16 mouse cellular contexts compared by ENCODE assay signal in genomic region chr17:85943551-85943981, GRCm38 (mm10).
DNase-seq lines count a peak whose midpoint lies in the region; ATAC-seq lines count a peak whose summit lies in the region.
"Had no signal": no experiment of that assay in that cellular context is flagged by ENCODE, and none has a peak within 500 bp of the region (broad histone marks: within the 10 kb centered on the region; RNA-seq: fewer than 3 reads in every experiment).

No protein-coding gene starts in this region.

- H3K27me3 ChIP-seq in intestine, embryonic 14.5 days (replicated peaks; ENCODE audit: control insufficient read depth, insufficient read depth, low read length) = no peaks in the 10 kb centered on the region
- no peaks in the 10 kb centered on the region for H3K27me3 ChIP-seq in intestine, embryonic 16.5 days (replicated peaks; ENCODE audit: control insufficient read depth, insufficient read depth, low read length)
- H3K27me3 ChIP-seq in embryonic facial prominence, embryonic 13.5 days = peaks cover 15% of the 10 kb centered on the region
- H3K27me3 ChIP-seq in limb, embryonic 10.5 days (ENCODE audit: low read depth, poor library complexity, severe bottlenecking) = peaks cover 75% of the 10 kb centered on the region
- no peaks in the 10 kb centered on the region for H3K27me3 ChIP-seq in neural tube, embryonic 14.5 days (ENCODE audit: control insufficient read depth, insufficient read depth, low read length)

- H3K4me1 ChIP-seq in intestine, embryonic 14.5 days (replicated peaks; ENCODE audit: control insufficient read depth, insufficient read depth, low read length) = no peaks in the 10 kb centered on the region; the same call in 1 of the 2 replicates
- no peaks in the 10 kb centered on the region for H3K4me1 ChIP-seq in intestine, embryonic 16.5 days (ENCODE audit: control insufficient read depth, insufficient read depth, low read length)
- H3K4me1 ChIP-seq in embryonic facial prominence, embryonic 13.5 days = peaks cover 31% of the 10 kb centered on the region
- peaks cover 32% of the 10 kb centered on the region for H3K4me1 ChIP-seq in limb, embryonic 10.5 days
- peaks cover 10% of the 10 kb centered on the region; the same call in 1 of the 2 replicates for H3K4me1 ChIP-seq in neural tube, embryonic 14.5 days (ENCODE audit: control insufficient read depth, insufficient read depth, low read length)

- H3K9me3 ChIP-seq in intestine, embryonic 14.5 days (ENCODE audit: control insufficient read depth, low read length) = no peaks in the 10 kb centered on the region
- H3K9me3 ChIP-seq in intestine, embryonic 16.5 days (ENCODE audit: control insufficient read depth, low read length) = no peaks in the 10 kb centered on the region
- H3K9me3 ChIP-seq in embryonic facial prominence, embryonic 13.5 days = no peaks in the 10 kb centered on the region
- H3K9me3 ChIP-seq in limb, embryonic 10.5 days (replicated peaks) = no peaks in the 10 kb centered on the region
- no peaks in the 10 kb centered on the region for H3K9me3 ChIP-seq in neural tube, embryonic 14.5 days (ENCODE audit: control insufficient read depth, low read length)

- H3K9ac ChIP-seq in intestine, embryonic 14.5 days (ENCODE audit: low read length) = no peak overlapping the region
- no peak overlapping the region for H3K9ac ChIP-seq in intestine, embryonic 16.5 days (ENCODE audit: low read depth, low read length)
- no peak overlapping the region for H3K9ac ChIP-seq in embryonic facial prominence, embryonic 13.5 days
- H3K9ac ChIP-seq in neural tube, embryonic 14.5 days (replicated peaks; ENCODE audit: low read depth, low read length) = no peak overlapping the region
- H3K9ac ChIP-seq: forebrain, postnatal 0 days; liver, postnatal 0 days had no signal

- ATAC-seq in intestine, embryonic 14.5 days (replicated peaks; ENCODE audit: low FRiP score, low TSS enrichment, low read depth) = no peak
- no peak for ATAC-seq in intestine, embryonic 16.5 days
- ATAC-seq in embryonic facial prominence, embryonic 13.5 days (ENCODE audit: insufficient number of reproducible peaks, insufficient read depth, low FRiP score, low TSS enrichment, low read depth) = no peak
- ATAC-seq in neural tube, embryonic 14.5 days (ENCODE audit: low read depth) = peak; percentile 68
- ATAC-seq: forebrain, postnatal 0 days; liver, postnatal 0 days had no signal

- no peaks in the 10 kb centered on the region for H3K36me3 ChIP-seq in intestine, embryonic 14.5 days (ENCODE audit: control insufficient read depth, insufficient read depth, low read length)
- no peaks in the 10 kb centered on the region for H3K36me3 ChIP-seq in intestine, embryonic 16.5 days (ENCODE audit: control insufficient read depth, insufficient read depth, low read length)
- H3K36me3 ChIP-seq in embryonic facial prominence, embryonic 13.5 days = no peaks in the 10 kb centered on the region
- H3K36me3 ChIP-seq in limb, embryonic 10.5 days = no peaks in the 10 kb centered on the region
- H3K36me3 ChIP-seq in neural tube, embryonic 14.5 days (ENCODE audit: control insufficient read depth, insufficient read depth, low read length) = no peaks in the 10 kb centered on the region

- H3K4me3 ChIP-seq in intestine, embryonic 14.5 days (ENCODE audit: low read depth, low read length) = no peak overlapping the region
- H3K4me3 ChIP-seq in intestine, embryonic 16.5 days (ENCODE audit: low read length) = no peak overlapping the region
- H3K4me3 ChIP-seq in embryonic facial prominence, embryonic 13.5 days = no peak overlapping the region
- no peak overlapping the region for H3K4me3 ChIP-seq in limb, embryonic 10.5 days
- H3K4me3 ChIP-seq in neural tube, embryonic 14.5 days (ENCODE audit: low read depth, low read length) = no peak overlapping the region

- DNase-seq in intestine, embryonic 14.5 days (ENCODE audit: low spot score) = peak; percentile 48
- DNase-seq in limb, embryonic 10.5 days (ENCODE audit: low spot score) = peak; percentile 33
- no peak for DNase-seq in adrenal gland, postnatal 25 days
- DNase-seq in adrenal gland, adult 2 months = no peak
- DNase-seq: adrenal gland, postnatal 36 days; cerebellum, postnatal 36 days; forebrain, postnatal 0 days; gastrocnemius, postnatal 25 days; kidney, postnatal 14 days; liver, postnatal 0 days; spleen, adult 18-20 months had no signal

- no peak overlapping the region for H3K27ac ChIP-seq in intestine, embryonic 14.5 days (ENCODE audit: low read depth)
- H3K27ac ChIP-seq in intestine, embryonic 16.5 days (ENCODE audit: low read length) = no peak overlapping the region
- H3K27ac ChIP-seq in embryonic facial prominence, embryonic 13.5 days = no peak overlapping the region
- no peak overlapping the region for H3K27ac ChIP-seq in limb, embryonic 10.5 days
- H3K27ac ChIP-seq in neural tube, embryonic 14.5 days (ENCODE audit: low read depth, low read length) = no peak overlapping the region
- H3K27ac ChIP-seq: macrophage had no signal

- WGBS in intestine, embryonic 14.5 days = 36% methylated on average over 14 of the region's 14 CpGs
- WGBS in intestine, embryonic 16.5 days = 42% methylated on average over 14 of the region's 14 CpGs
- WGBS in embryonic facial prominence, embryonic 13.5 days = 19% methylated on average over 14 of the region's 14 CpGs
- 61% methylated on average over 14 of the region's 14 CpGs for WGBS in limb, embryonic 10.5 days
- WGBS in neural tube, embryonic 14.5 days = 20% methylated on average over 14 of the region's 14 CpGs

- no peak overlapping the region for H3K4me2 ChIP-seq in intestine, embryonic 14.5 days (ENCODE audit: low read length)
- no peak overlapping the region for H3K4me2 ChIP-seq in intestine, embryonic 16.5 days (ENCODE audit: low read depth, low read length)
- peak overlapping the region; percentile 20; the same call in 1 of the 2 replicates for H3K4me2 ChIP-seq in embryonic facial prominence, embryonic 13.5 days
- H3K4me2 ChIP-seq in neural tube, embryonic 14.5 days (ENCODE audit: low read depth, low read length) = peak overlapping the region; percentile 3; the same call in 1 of the 2 replicates
- H3K4me2 ChIP-seq: heart, embryonic 11.5 days had no signal

Comparison
In these comparisons a context has a peak if more than half of its experiments do, and no peak if none do; other contexts are left out.
1. DNase-seq: peak in intestine, embryonic 14.5 days (single experiment) and limb, embryonic 10.5 days (single experiment); none in adrenal gland, postnatal 25 days (single experiment) and adrenal gland, adult 2 months (single experiment).
2. H3K4me2 ChIP-seq: peak in embryonic facial prominence, embryonic 13.5 days (single experiment) and neural tube, embryonic 14.5 days (single experiment); none in intestine, embryonic 14.5 days (single experiment) and intestine, embryonic 16.5 days (single experiment).